Comparison of ENCODE assay signal across 8 mouse cellular contexts in the genomic region with DNA sequence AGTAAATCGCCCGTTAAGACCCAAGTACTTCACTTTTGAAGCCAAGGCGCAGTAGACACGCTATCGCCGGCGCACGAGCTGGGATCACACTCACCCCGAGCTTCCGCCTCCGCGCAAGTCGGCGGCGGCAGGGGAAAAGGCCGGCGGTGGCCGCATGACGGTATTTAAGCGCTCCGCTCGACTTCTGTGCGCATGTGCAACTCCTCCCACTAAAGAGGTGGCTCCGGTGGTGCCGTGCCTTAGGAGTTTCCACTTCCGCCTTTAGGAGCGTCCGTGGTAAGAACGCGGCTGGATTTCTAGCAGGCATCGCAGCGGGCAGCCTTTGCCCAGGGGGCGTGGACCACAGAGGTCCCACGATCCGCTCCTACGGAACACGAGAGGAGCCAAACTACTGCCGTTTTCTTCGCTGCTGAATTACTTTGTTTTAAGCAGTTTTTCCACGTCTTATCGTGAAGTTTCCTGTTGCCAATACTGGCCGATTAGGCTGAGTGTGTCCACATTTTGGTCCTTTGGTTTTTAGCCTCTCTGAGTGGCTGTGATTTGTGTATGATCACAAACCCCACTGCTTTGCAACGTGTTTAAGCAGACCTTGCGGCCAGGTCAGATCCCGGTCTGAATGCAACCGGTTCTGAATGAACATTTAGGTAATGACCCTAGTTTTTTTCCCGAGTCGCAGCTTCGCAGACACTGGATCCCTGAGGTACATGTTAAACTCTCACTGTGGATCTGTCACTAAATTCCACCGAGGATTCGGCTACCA. TPM values are rescaled to one million over a fixed set of nuclear protein-coding genes. Genes with fewer than 3 reads are reported as not detected.
A peak's percentile ranks its signal among the peaks of the same experiment; 100 is the strongest.
DNase-seq lines count a peak whose midpoint lies in the region; ATAC-seq lines count a peak whose summit lies in the region.

Gene Rps12 (minus strand): TSS at position 214 of the 760 bp plus-strand sequence.

- H3K4me3 ChIP-seq in hindbrain, embryonic 14.5 days (replicated peaks; ENCODE audit: low read length): peak within 1 kb of the TSS; percentile 85

- H3K27me3 ChIP-seq in hindbrain, embryonic 14.5 days (ENCODE audit: control insufficient read depth, insufficient read depth, low read length): no peaks in the 10 kb centered on the region

- H3K4me2 ChIP-seq in hindbrain, embryonic 14.5 days (replicated peaks): peak within 1 kb of the TSS; percentile 98

- ATAC-seq in hindbrain, embryonic 14.5 days (ENCODE audit: low FRiP score): peak; percentile 99

- under 1% methylated on average over 51 of the region's 51 CpGs for WGBS in hindbrain, embryonic 14.5 days

- H3K9ac ChIP-seq in hindbrain, embryonic 14.5 days: peak within 1 kb of the TSS; percentile 95

- peak within 1 kb of the TSS; percentile 69 for H3K27ac ChIP-seq in hindbrain, embryonic 14.5 days

- peaks cover 17% of the 10 kb centered on the region for H3K4me1 ChIP-seq in hindbrain, embryonic 14.5 days (replicated peaks; ENCODE audit: control insufficient read depth, insufficient read depth, low read length)

- DNase-seq in R1 (ENCODE audit: low read depth, low spot score): peak; percentile 98
- DNase-seq in cerebellum, postnatal 25 days: peak; percentile 99 to 100
- DNase-seq in frontal cortex, postnatal 25 days (ENCODE audit: low spot score in 2 of 2): peak; percentile 99 to 100
- peak; percentile 100 for DNase-seq in hindbrain, embryonic 14.5 days (ENCODE audit: low spot score)
- DNase-seq in layer of hippocampus, postnatal 36 days: peak; percentile 99
- peak; percentile 99 for DNase-seq in lung, postnatal 36 days
- peak; percentile 99 for DNase-seq in retina, postnatal 1 day
- DNase-seq in urinary bladder, adult 18-20 months (ENCODE audit: low spot score in 2 of 2): peak; percentile 98 to 99

- H3K9me3 ChIP-seq in hindbrain, embryonic 14.5 days (ENCODE audit: control insufficient read depth, low read length): no peaks in the 10 kb centered on the region

- H3K36me3 ChIP-seq in hindbrain, embryonic 14.5 days (replicated peaks; ENCODE audit: control insufficient read depth, insufficient read depth): peaks cover 37% of the 10 kb centered on the region

RNA-seq across cellular contexts. Expression of gene Rps12, which starts in this region (rescaled TPM):
- 114 and 132 TPM in 2 replicates for polyA plus RNA-seq in hindbrain, embryonic 14.5 days (2014; fragmentation: Nextera tagmentation; extraction: Ambion mirVana)
- 100 to 1,000 TPM; 226 to 229 TPM for total RNA-seq in layer of hippocampus, postnatal 36 days (2021)

Comparison
In these comparisons a context has a peak if more than half of its experiments do, and no peak if none do; other contexts are left out.
1. Peak in every context shown above with its lines: DNase-seq, ATAC-seq, H3K4me3 ChIP-seq and H3K27ac ChIP-seq.